Mouse (Mus musculus) Patski (cell line): ENCODE measurements around the gene Zfp322a. TPM values are rescaled to one million over a fixed set of nuclear protein-coding genes. Genes with fewer than 3 reads are reported as not detected.
"Not testable (repeated sequence)": the region's sequence is repeated elsewhere in the genome, so short reads cannot be mapped to it uniquely, and the experiment has no call there.

Experiments used
- ATAC-seq: fragments of 100-300 bp; one replicate; pipeline ENCODE4 v1.8.0; 2021
- CTCF ChIA-PET: fragments of 350-600 bp; sonication (Branson Sonifier 250); formaldehyde crosslinking; loops from one replicate; lab custom pipeline; 2022; ENCODE audit warnings: inconsistent platforms; lab: Charles Lee
- POLR2A ChIA-PET: fragments of 350-600 bp; sonication (Branson Sonifier 250); formaldehyde crosslinking; loops from one replicate; lab custom pipeline; 2022; ENCODE audit warnings: antibody characterized with exemption, inconsistent platforms; lab: Charles Lee
- DNase-seq: peaks from one replicate; pipeline ENCODE4 v3.0.0-alpha.2; 2011; ENCODE audit warnings: low read depth, low spot score
- H3K27me3 ChIP-seq: fragments of 371-371 bp; one replicate; pipeline ENCODE4 v1.5.1; 2021
- CTCF ChIP-seq: fragments of 100-300 bp; IDR thresholded peaks from one replicate; pipeline ENCODE4 v1.5.1; 2021
- in situ Hi-C: fragments of 300-500 bp; cut with MboI; formaldehyde crosslinking; loops from 3 replicates; pipeline ENCODE4 v1.11.1; 2018; ENCODE audit warnings: low pct_unique_long_range_greater_than_20kb, mixed read lengths
- polyA plus RNA-seq: library from polyadenylated mRNA; unstranded; gene quantifications from one replicate; pipeline ENCODE4 v1.2.3, GENCODE M21; 2021

Gene Zfp322a
- polyA plus RNA-seq, 1 experiment from 2014 or later = 19.9 TPM

DNA sequence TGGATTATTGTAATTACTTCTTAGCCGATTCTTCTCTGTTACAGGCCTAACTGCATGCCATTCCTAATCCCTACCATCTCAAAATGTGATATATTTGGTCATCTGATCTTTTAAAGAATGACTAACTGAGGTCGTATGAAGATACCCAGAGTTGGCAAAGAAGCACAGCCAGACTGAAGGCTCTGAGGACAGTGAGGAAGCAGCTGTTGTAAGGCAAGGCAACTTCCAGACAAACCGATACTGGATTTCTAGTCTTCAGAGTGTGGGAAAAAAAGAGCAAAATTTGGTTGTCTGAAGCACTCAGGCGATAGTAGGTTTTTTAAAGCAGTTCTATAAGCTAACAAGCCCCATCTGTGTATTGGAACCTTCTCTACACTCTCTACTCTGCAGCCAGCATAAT is 7.5 kb downstream of the Zfp322a start:
- ChIA-PET CTCF (interaction anchor here (1.0 kb wide), 1 partner anchor 39 kb away, joined by 3 read pairs; no protein-coding TSS in a partner anchor), POLR2A (interaction anchor here (0.6 kb wide), 1 partner anchor 18 kb away, joined by 6 read pairs; no protein-coding TSS in a partner anchor)
- ATAC-seq (no peak), DNase-seq (no peak)
- no peaks in the 10 kb centered on the region for H3K27me3 ChIP-seq
- no peak for TF ChIP-seq CTCF
- in situ Hi-C loops = no loop called here

- ATAC-seq, H3K27me3 ChIP-seq, POLR2A ChIA-PET, DNase-seq, in situ Hi-C loops: not testable (repeated sequence)
- CTCF ChIA-PET = interaction anchor here (1.3 to 2.2 kb wide), 2 partner anchors 11 to 47 kb away, joined by 5 to 7 read pairs; no protein-coding TSS in a partner anchor
Observed at GRCm38 (mm10) chr13:23354541-23354940, 14.5 kb downstream of the Zfp322a start.

GRCm38 (mm10) chr13:23317305-23317889 is 51.6 kb downstream of the Zfp322a start:
- TF ChIP-seq CTCF = no peak
- in situ Hi-C loops = no loop called here
- ChIA-PET POLR2A (no interaction called here), CTCF (interaction anchor here (1.4 kb wide), 1 partner anchor 84 kb away, joined by 4 read pairs; no protein-coding TSS in a partner anchor)
- no peaks in the 10 kb centered on the region for H3K27me3 ChIP-seq
- DNase-seq (no peak), ATAC-seq (no peak)

DNA sequence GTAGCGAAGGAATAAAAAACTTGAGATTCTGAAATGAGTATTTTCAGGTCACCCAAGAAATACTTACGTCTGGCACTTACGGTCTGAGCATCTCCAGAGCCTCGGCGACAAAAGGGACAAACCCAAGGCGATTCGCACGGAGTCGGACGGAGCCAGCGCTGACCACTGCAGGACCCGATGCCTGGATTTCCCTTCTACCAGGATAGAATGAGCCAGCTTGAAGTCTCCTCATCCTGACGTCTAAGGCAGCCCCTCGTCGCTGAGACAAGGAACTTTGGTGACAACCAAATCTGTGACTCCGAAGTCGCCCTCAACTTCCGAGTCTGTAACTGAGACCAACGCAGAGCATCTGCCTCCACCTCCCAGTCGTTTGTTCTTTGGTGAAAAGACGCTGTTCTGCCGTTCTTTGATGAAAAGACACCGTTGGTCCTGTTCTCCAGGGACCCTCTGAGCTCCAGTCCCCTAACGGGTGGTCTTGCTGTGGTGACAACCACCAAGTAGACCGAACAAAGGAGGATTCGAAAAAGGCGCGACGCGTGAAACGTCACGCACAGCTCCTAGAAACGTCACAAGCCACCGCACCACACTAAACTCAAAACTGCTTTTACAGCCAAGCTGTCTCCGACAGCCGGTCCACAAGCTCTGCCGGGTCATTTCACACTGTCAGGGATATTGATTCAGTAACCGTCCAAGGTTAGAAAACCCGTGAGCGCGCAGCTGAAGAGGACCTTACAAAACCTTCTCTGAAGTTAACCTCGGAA is 55.9 kb downstream of the Zfp322a start:
- H3K27me3 ChIP-seq = no peaks in the 10 kb centered on the region
- in situ Hi-C loops = no loop called here
- POLR2A ChIA-PET = no interaction called here
- ATAC-seq = no peak
- no peak for DNase-seq
- CTCF ChIA-PET = interaction anchor here (0.7 kb wide), 1 partner anchor 17 kb away, joined by 3 read pairs; no protein-coding TSS in a partner anchor
- TF ChIP-seq CTCF = no peak

DNA sequence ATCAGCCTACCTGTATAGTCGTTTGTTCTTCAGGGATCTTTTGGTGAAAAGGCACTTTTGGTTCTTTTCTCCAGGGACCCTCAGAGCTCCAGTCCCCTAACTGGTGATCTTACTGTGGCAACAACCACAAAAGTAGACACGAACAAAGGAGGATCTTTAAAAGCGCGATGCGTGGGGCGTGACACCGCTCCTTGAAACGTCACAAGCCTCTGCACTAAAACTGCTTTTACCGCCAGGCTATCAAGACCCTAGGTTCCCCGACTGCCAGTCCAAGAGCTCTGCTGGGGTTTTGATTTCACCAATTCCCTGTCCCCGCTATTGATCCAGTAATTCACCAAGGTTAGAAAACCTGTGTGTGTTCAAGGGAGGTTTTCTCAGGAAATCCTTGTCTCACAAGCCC is 59.0 kb downstream of the Zfp322a start:
- no peak for ATAC-seq
- ChIA-PET CTCF (no interaction called here), POLR2A (no interaction called here)
- in situ Hi-C loops = no loop called here
- H3K27me3 ChIP-seq = no peaks in the 10 kb centered on the region
- no peak for TF ChIP-seq CTCF
- no peak for DNase-seq

DNA sequence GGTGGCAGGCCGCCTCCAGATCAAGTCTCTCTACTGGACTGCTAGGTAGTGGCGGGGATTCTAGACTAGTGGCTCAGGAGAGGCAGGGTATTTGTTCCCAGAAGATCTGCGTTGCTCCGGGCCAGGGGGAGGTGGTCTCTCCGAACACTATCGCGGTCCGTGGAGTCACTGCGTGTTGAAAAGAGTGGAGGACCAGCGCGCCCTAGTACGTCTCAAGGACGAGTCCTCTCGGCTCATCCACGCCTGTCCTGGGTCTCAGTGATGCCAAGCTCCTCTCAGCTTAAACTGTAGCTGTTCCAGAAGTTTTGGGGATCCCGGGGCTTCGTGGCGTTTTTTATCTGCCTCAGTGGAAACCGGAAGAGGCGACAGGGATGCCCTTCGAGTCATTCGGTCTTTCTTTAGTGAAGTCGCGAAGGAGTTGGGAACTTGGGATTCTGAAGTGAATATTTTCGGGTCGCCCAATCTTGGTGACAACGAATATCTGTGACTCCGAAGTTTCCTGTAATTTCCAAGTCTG is 59.5 kb downstream of the Zfp322a start:
- DNase-seq = no peak
- ChIA-PET POLR2A (no interaction called here), CTCF (no interaction called here)
- no peak for TF ChIP-seq CTCF
- no peaks in the 10 kb centered on the region for H3K27me3 ChIP-seq
- in situ Hi-C loops = no loop called here
- ATAC-seq = no peak

- H3K27me3 ChIP-seq, DNase-seq, POLR2A ChIA-PET, ATAC-seq, in situ Hi-C loops: not testable (repeated sequence)
- CTCF ChIA-PET = interaction anchor here (1.0 kb wide), 1 partner anchor 12 kb away, joined by 3 read pairs; no protein-coding TSS in a partner anchor
Observed at GRCm38 (mm10) chr13:23308639-23309307, 60.2 kb downstream of the Zfp322a start.

DNA sequence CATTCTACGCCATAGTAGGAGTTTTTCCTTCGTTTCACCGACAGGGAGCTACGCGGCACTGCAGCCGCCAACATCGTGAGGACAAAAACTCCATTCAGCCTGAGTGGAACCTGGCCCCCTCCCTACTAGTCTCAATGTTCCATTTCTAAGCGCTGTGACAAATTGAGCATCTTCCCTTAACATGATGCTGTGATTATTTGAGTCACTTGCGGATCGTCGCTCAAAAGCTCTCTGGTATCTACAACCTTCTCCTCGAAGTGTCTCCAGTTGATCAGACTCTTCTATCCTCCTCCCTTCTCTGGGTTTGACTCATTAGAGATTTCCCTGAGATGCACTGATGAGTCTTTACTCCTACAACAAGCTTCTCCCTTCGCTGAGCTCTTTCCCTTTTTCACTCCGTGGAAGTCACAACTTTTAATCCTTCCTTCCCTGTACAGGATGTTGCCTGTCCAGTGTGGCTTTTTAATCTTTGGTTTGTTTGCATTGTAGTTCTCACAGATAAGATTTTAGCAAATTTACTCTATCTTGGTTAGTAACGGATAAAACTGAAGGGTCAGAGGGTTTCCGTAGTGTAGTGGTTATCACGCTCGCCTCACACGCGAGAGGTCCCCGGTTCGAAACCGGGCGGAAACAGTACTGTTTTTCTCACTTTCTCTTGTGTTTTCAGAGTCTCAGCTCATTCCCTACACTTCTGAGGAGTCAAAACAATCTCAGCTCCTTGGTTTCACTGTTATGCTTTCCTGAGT is 61.8 kb downstream of the Zfp322a start:
- no peak for TF ChIP-seq CTCF
- CTCF ChIA-PET = no interaction called here
- in situ Hi-C loops = no loop called here
- ATAC-seq (no peak), DNase-seq (no peak)
- POLR2A ChIA-PET = no interaction called here
- no peaks in the 10 kb centered on the region for H3K27me3 ChIP-seq

DNA sequence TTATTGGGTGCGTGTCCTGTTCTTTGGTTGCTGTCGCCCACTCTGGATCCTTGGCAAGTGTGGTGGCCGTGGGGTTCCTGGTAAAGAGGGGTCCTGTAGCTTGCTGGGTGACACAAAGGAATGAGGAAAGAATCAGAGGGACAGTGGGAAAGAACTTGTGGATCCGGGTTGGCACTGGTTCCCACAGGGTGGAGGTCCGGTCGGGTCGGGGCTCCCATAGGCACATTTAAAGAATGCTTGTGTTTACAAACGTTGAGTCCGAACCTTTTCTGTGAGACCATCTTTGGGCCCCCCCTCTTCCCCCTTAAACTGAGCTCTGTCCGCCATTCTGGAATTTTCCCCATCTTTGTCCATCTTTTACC is 62.3 kb downstream of the Zfp322a start:
- no peak for ATAC-seq
- ChIA-PET POLR2A (no interaction called here), CTCF (no interaction called here)
- TF ChIP-seq CTCF = no peak
- in situ Hi-C loops = no loop called here
- no peaks in the 10 kb centered on the region for H3K27me3 ChIP-seq
- no peak for DNase-seq

Other genes starting within 250 kb of the Zfp322a start
- gene Vmn1r218, start 236.1 kb downstream of the Zfp322a start, polyA plus RNA-seq = not detected
- not detected for gene Vmn1r219, start 209.9 kb downstream of the Zfp322a start, polyA plus RNA-seq
- gene Vmn1r220, start 181.2 kb downstream of the Zfp322a start, polyA plus RNA-seq = 0.03 TPM
- not detected for gene Vmn1r221, start 155.1 kb downstream of the Zfp322a start, polyA plus RNA-seq
- gene Vmn1r222, start 133.3 kb downstream of the Zfp322a start, polyA plus RNA-seq = not detected
- not detected for gene Vmn1r223, start 122.1 kb downstream of the Zfp322a start, polyA plus RNA-seq
- 8.3 TPM for gene Abt1, start 54.7 kb upstream of the Zfp322a start, polyA plus RNA-seq
- 0.06 TPM for gene Btn1a1, start 96.7 kb upstream of the Zfp322a start, polyA plus RNA-seq
- 0.23 TPM for gene Btn2a2, start 119.6 kb upstream of the Zfp322a start, polyA plus RNA-seq
- 7.0 TPM for gene Hist1h4h, start 161.8 kb upstream of the Zfp322a start, polyA plus RNA-seq
- 1.3 TPM for gene Hist1h2af, start 164.7 kb upstream of the Zfp322a start, polyA plus RNA-seq
- 1.7 TPM for gene Hist1h3g, start 166.2 kb upstream of the Zfp322a start, polyA plus RNA-seq
- gene Hist1h2bh, start 174.2 kb upstream of the Zfp322a start, polyA plus RNA-seq = 2.1 TPM
- gene Hist1h3f, start 174.8 kb upstream of the Zfp322a start, polyA plus RNA-seq = 0.49 TPM
- gene Hist1h4f, start 182.4 kb upstream of the Zfp322a start, polyA plus RNA-seq = not detected
- gene Hist1h1d, start 184.1 kb upstream of the Zfp322a start, polyA plus RNA-seq = 2.1 TPM
- gene Hist1h3e, start 193.2 kb upstream of the Zfp322a start, polyA plus RNA-seq = 0.56 TPM
- 0.72 TPM for gene Hist1h2ae, start 202.0 kb upstream of the Zfp322a start, polyA plus RNA-seq
- 12.9 TPM for gene Hist1h2bg, start 202.2 kb upstream of the Zfp322a start, polyA plus RNA-seq
- 2.0 TPM for gene Hist1h2bf, start 205.0 kb upstream of the Zfp322a start, polyA plus RNA-seq
- 1.0 TPM for gene Hist1h2ad, start 205.2 kb upstream of the Zfp322a start, polyA plus RNA-seq
- gene Hist1h3d, start 206.6 kb upstream of the Zfp322a start, polyA plus RNA-seq = 1.4 TPM
- gene Hist1h4d, start 212.4 kb upstream of the Zfp322a start, polyA plus RNA-seq = 0.36 TPM